Mouse (Mus musculus): ENCODE measurements around the gene Cdk2ap2. TPM values are rescaled to one million over a fixed set of nuclear protein-coding genes. Genes with fewer than 3 reads are reported as not detected.
"Not testable (repeated sequence)": the region's sequence is repeated elsewhere in the genome, so short reads cannot be mapped to it uniquely, and the experiment has no call there.

Cdk2ap2 gene
- total and polyA plus RNA-seq, 2 experiments from 2014 or later = 37.4 to 60.5 TPM

DNA sequence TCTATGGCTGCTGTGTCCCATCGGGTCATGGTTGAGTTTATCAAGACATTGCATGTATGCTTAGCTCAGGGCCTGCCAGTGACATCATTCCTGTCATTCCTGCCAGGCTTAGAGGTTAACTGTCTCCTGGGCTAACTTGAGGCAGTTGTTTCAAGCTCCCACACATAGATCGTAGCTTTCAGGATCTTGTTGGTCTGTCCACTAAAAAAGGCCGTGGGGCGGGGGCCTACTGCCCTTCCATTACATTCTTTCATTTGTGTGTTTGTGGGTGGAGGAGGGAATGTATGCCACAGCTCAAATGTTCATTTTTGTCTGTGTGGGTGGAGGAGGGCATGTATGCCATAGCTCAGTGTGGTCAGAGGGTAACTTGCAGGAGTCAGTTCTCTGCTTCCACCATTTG lies 33.1 kb downstream of the Cdk2ap2 start:
- H3K36me3 ChIP-seq (ENCODE audit: insufficient read depth, low read length) = peaks cover 37% of the 10 kb centered on the region
- H3K27ac ChIP-seq (ENCODE audit: low read depth, low read length) = no peak overlapping the region
- no peak overlapping the region for H3K4me2 ChIP-seq (ENCODE audit: low read depth, low read length, poor library complexity, severe bottlenecking)
- H3K9ac ChIP-seq (replicated peaks; ENCODE audit: low read length, poor library complexity, severe bottlenecking) = no peak overlapping the region
- no peaks in the 10 kb centered on the region for H3K27me3 ChIP-seq (ENCODE audit: insufficient read depth, low read length)
- H3K4me1 ChIP-seq (ENCODE audit: insufficient read depth, low read length) = peaks cover 12% of the 10 kb centered on the region; the same call in 1 of the 2 replicates
- no peak for DNase-seq (ENCODE audit: low spot score)
- 95% methylated on average over 4 of the region's 4 CpGs for WGBS
- no peak for TF ChIP-seq CTCF (IDR thresholded peaks at IDR 0.05)
- no peak for ATAC-seq (ENCODE audit: low FRiP score)
- H3K4me3 ChIP-seq (ENCODE audit: low read depth, low read length) = no peak overlapping the region
- H3K9me3 ChIP-seq (ENCODE audit: low read length) = no peaks in the 10 kb centered on the region

DNA sequence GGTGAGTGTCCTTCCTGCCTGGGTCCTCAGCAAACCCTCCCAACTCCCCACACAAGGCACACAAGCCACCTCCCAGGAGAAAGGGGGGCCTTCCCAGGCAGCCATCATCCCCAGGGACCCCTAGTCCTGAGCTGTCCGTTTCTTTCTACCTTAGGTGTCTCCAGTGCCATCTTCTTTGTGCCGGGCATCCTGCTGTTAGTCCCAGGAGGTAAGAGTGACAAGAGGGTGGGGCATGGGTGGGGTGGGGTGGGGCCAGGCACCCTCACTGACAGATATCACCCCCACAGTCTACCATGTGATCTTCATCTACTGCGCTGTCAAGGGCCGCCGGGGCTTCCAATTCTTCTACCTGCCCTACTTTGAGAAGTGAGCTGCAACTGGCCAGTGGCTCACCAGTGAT lies 34.1 kb downstream of the Cdk2ap2 start:
- DNase-seq (ENCODE audit: low spot score) (no peak), ATAC-seq (ENCODE audit: low FRiP score) (no peak)
- Histone ChIP-seq H3K27me3 (ENCODE audit: insufficient read depth, low read length) (no peaks in the 10 kb centered on the region), H3K36me3 (ENCODE audit: insufficient read depth, low read length) (peaks cover 37% of the 10 kb centered on the region), H3K9ac (replicated peaks; ENCODE audit: low read length, poor library complexity, severe bottlenecking) (no peak overlapping the region), H3K4me1 (ENCODE audit: insufficient read depth, low read length) (peaks cover 12% of the 10 kb centered on the region; the same call in 1 of the 2 replicates), H3K27ac (ENCODE audit: low read depth, low read length) (no peak overlapping the region), H3K4me3 (ENCODE audit: low read depth, low read length) (no peak overlapping the region), H3K4me2 (ENCODE audit: low read depth, low read length, poor library complexity, severe bottlenecking) (no peak overlapping the region), H3K9me3 (ENCODE audit: low read length) (no peaks in the 10 kb centered on the region)
- no peak for TF ChIP-seq CTCF (IDR thresholded peaks at IDR 0.05)
- 98% methylated on average over 5 of the region's 5 CpGs for WGBS

DNA sequence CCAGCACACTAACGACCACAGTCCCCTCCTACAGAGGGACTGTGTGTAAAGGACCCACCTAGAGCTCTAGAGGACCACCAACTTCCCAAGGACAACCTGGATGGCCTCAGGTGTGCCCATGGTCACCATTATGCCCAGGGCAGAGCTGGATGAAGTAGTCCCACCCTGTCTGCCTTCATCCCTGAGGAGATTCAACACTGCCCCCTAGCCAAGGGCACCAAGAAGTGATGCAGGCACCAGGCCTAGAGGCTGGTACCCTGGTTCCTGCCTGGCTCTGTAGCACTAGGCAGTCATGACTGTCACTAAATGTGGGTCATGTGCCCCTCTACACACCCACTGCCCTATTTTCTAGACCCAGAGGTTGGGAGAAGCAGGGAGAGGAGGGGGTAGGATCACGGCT lies 34.8 kb downstream of the Cdk2ap2 start:
- Histone ChIP-seq H3K4me3 (ENCODE audit: low read depth, low read length) (no peak overlapping the region), H3K36me3 (ENCODE audit: insufficient read depth, low read length) (peaks cover 37% of the 10 kb centered on the region), H3K4me1 (ENCODE audit: insufficient read depth, low read length) (0 out of 2 replicates have a peak, but pooled peaks cover 9% of the 10 kb centered on the region), H3K9ac (replicated peaks; ENCODE audit: low read length, poor library complexity, severe bottlenecking) (no peak overlapping the region), H3K4me2 (ENCODE audit: low read depth, low read length, poor library complexity, severe bottlenecking) (no peak overlapping the region), H3K27me3 (ENCODE audit: insufficient read depth, low read length) (no peaks in the 10 kb centered on the region), H3K27ac (ENCODE audit: low read depth, low read length) (no peak overlapping the region), H3K9me3 (ENCODE audit: low read length) (no peaks in the 10 kb centered on the region)
- ATAC-seq (ENCODE audit: low FRiP score) (no peak), DNase-seq (ENCODE audit: low spot score) (no peak)
- WGBS = 85% methylated on average over 2 of the region's 2 CpGs
- no peak for TF ChIP-seq CTCF (IDR thresholded peaks at IDR 0.05)

DNA sequence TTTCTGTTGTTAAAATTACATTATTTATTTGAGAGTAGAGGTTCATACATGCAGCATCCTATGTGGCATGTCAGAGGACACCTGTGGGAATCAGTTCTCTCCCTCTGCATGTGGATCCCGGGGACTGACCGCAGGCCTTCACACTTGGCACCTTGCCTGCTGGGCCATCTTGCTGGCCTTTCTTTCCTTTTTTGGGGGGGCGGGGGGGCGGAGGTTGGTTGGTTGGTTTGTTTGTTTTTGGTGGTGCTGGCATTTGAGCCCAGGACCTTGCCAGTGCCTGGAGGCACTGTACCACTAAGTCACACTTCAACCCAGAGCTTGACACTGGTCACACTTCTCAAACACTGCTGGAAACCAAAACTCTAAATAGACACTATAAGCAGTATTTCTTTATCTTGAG lies 37.4 kb downstream of the Cdk2ap2 start:
- no peak for ATAC-seq (ENCODE audit: low FRiP score)

DNA sequence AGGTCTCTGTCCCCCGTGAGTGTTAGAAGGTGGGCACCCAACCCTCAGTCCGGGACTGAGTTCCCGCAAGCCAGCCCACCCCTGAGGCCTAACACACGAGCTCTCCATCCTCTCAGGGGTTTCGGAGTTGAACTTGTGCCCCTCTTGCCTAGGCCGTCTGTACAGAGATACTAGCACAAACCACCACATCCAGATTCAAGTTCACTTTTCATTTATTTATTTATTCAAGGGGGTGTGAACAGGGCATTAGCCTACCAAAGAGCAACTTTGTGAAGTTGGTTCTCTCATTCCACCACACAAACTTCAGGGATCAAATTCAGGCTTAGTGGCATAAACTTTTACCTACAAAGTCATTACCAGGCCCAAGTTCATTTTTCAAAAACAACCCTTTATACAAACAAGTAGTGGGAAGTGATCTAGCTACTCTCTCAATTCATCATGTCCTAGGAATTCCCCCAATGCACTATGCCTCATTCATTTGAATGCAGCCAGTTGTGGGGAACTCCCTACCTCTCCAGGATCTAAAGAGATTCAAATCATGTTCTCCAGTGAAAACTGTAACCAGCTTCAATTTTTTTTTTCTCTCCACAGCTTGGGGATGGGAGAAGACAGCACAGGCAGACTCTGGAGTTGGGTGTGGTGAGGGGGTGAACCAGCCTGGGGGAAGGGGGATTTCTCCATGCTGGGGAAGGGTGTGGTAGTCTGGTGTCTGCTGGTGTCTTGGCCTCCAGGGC lies 38.4 kb downstream of the Cdk2ap2 start:
- not testable (repeated sequence) for DNase-seq (ENCODE audit: low spot score)

More for the DNA sequence above, 37.4 kb downstream of the Cdk2ap2 start:
- peaks cover 28% of the 10 kb centered on the region for H3K36me3 ChIP-seq (ENCODE audit: insufficient read depth, low read length)
- TF ChIP-seq CTCF (IDR thresholded peaks at IDR 0.05) = no peak
- no peak for DNase-seq (ENCODE audit: low spot score)
- no peaks in the 10 kb centered on the region for H3K4me1 ChIP-seq (ENCODE audit: insufficient read depth, low read length)
- 88% methylated on average over 4 of the region's 4 CpGs for WGBS
- H3K4me3 ChIP-seq (ENCODE audit: low read depth, low read length) = no peak overlapping the region
- no peaks in the 10 kb centered on the region for H3K9me3 ChIP-seq (ENCODE audit: low read length)
- no peaks in the 10 kb centered on the region for H3K27me3 ChIP-seq (ENCODE audit: insufficient read depth, low read length)
- H3K4me2 ChIP-seq (ENCODE audit: low read depth, low read length, poor library complexity, severe bottlenecking) = no peak overlapping the region
- H3K27ac ChIP-seq (ENCODE audit: low read depth, low read length) = no peak overlapping the region
- H3K9ac ChIP-seq (replicated peaks; ENCODE audit: low read length, poor library complexity, severe bottlenecking) = no peak overlapping the region

DNA sequence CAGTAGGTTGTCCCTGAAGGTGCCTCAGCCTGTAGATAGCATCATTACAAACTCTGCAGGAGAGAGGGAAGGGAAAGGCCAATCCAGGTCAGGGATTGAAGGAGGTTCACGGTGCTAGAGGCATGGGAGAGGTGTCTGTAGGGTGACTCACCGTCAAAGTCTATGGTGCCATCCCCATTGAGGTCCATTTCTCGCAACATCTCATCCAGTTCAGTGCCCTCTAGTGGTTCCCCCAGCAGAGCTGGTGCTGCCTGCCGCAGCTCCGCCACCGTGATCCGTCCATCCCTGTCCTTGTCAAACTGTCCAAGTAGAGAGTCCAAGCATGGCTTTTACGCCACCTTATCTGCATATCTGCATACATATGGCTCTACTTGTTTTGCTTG lies 39.0 kb downstream of the Cdk2ap2 start:
- H3K27ac ChIP-seq (ENCODE audit: low read depth, low read length); H3K27me3 ChIP-seq (ENCODE audit: insufficient read depth, low read length): not testable (repeated sequence)

More for the DNA sequence above, 38.4 kb downstream of the Cdk2ap2 start:
- H3K9me3 ChIP-seq (ENCODE audit: low read length); ATAC-seq (ENCODE audit: low FRiP score); H3K27me3 ChIP-seq (ENCODE audit: insufficient read depth, low read length); H3K4me3 ChIP-seq (ENCODE audit: low read depth, low read length); H3K4me2 ChIP-seq (ENCODE audit: low read depth, low read length, poor library complexity, severe bottlenecking); H3K27ac ChIP-seq (ENCODE audit: low read depth, low read length); H3K9ac ChIP-seq (replicated peaks; ENCODE audit: low read length, poor library complexity, severe bottlenecking); H3K4me1 ChIP-seq (ENCODE audit: insufficient read depth, low read length): not testable (repeated sequence)
- peaks cover 19% of the 10 kb centered on the region for H3K36me3 ChIP-seq (ENCODE audit: insufficient read depth, low read length)
- WGBS = 82% methylated on average over 6 of the region's 6 CpGs

More for the DNA sequence above, 39.0 kb downstream of the Cdk2ap2 start:
- peaks cover 19% of the 10 kb centered on the region for H3K36me3 ChIP-seq (ENCODE audit: insufficient read depth, low read length)
- DNase-seq (ENCODE audit: low spot score); H3K4me2 ChIP-seq (ENCODE audit: low read depth, low read length, poor library complexity, severe bottlenecking); H3K9ac ChIP-seq (replicated peaks; ENCODE audit: low read length, poor library complexity, severe bottlenecking); ATAC-seq (ENCODE audit: low FRiP score); H3K4me1 ChIP-seq (ENCODE audit: insufficient read depth, low read length); H3K9me3 ChIP-seq (ENCODE audit: low read length); H3K4me3 ChIP-seq (ENCODE audit: low read depth, low read length): not testable (repeated sequence)
- 22% methylated on average over 8 of the region's 8 CpGs for WGBS
- TF ChIP-seq CTCF (IDR thresholded peaks at IDR 0.05) = peak; percentile 46

Measured in midbrain, postnatal 0 days (tissue).